Mouse (Mus musculus) myocyte (in vitro differentiated cells): ENCODE data around the gene Antxr1.

Experiments used
- POLR2A ChIP-seq: IDR thresholded peaks from one replicate; pipeline ENCODE4 v1.6.1; 2011; ENCODE audit warnings: low read depth, mild to moderate bottlenecking, control low read depth, moderate library complexity; ENCODE audit not compliant: insufficient read length
- USF1 ChIP-seq: IDR thresholded peaks from one replicate; pipeline ENCODE4 v1.6.1; 2011; ENCODE audit warnings: low read depth, mild to moderate bottlenecking, control low read depth, moderate library complexity

DNA sequence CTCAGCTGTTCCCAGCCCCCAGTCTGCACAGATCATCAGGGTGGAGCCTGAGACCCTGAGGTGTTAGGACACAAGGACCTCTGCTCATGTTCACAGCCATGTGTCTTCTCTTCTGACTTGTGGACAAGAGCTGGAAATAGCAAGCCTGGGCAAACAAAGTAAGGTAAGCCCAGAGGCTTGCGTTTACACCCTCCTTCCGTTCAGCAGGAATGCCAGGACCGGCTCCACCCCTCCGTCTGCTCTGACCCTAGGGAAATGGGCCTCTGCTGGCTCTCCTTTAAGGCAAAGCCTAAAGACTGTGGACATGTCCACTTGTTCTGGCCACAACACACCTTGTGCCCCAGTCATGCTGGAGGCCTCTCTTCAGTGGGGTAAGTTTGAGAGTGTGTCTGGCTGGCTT is 215.6 kb downstream of the Antxr1 start:
- TF ChIP-seq POLR2A (no peak), USF1 (no peak)
